Mouse (Mus musculus) mature B cell (primary cell): ENCODE data around the gene Pus3.
"Not testable (repeated sequence)": the region's sequence is repeated elsewhere in the genome, so short reads cannot be mapped to it uniquely, and the experiment has no call there.

ENCODE experiments used
- in situ Hi-C: fragments of 300-500 bp; cut with MboI; formaldehyde crosslinking; loops from 2 replicates; pipeline ENCODE4 v1.14.3; 2019

The Pus3 gene

DNA sequence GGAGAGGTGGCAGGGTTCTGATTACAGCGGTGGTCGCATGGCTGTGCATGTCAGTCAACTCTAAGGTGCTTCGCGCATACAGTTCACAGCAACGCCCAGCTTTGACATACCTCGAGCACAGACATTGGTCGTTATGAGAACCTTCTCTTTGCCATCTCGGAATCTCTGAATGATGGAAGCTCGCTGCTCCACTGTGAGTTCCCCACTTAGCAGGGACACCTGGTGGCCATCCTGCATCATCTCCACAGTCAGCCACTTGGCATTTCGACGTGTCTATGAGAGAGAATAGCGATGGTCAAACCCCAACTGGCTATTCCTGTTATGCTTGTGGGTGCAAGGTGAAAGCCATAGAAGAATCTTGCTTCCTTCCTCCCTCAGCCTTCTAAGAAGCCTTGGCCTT, 12.7 kb upstream of the Pus3 start:
- in situ Hi-C loops, result no loop called here

DNA sequence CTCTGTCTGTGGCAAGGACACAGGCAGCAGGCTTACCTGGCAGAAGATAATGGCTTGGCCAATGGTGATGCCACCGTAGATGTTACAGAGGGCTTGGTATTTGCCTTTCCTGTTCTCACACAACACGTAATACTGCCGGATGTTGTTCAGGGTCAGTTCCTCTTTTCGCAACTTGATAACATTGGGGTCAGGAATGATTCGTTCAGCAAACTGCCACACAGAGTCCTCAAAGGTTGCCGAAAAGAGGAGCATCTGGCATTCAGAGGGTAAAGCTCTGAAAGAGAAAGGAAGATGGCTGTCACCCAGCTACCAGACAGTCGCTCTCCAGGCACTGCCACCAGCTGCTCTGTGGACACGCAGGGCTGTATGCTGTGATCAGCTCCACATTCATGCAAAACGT, 11.7 kb upstream of the Pus3 start:
- in situ Hi-C loops, result no loop called here

DNA sequence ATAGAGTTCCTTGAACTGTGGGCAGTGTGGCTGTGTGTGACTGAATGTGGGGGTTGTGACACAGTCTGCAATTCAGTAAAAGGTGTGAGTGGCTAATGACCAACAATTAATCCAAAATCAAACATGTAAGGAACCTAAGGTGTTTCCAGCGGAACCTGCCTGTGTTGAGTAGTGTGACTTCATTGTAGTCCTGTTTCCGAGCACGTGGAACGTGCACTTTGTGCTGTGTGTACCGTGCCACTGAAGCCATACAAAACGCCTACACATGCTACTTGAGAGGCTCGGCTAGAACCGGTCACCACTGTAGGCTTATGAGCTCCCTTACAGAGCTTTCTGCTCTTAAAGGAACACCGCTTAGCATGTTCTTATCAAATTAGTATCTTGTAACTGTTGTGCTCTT, 9.9 kb upstream of the Pus3 start:
- in situ Hi-C loops, result no loop called here

DNA sequence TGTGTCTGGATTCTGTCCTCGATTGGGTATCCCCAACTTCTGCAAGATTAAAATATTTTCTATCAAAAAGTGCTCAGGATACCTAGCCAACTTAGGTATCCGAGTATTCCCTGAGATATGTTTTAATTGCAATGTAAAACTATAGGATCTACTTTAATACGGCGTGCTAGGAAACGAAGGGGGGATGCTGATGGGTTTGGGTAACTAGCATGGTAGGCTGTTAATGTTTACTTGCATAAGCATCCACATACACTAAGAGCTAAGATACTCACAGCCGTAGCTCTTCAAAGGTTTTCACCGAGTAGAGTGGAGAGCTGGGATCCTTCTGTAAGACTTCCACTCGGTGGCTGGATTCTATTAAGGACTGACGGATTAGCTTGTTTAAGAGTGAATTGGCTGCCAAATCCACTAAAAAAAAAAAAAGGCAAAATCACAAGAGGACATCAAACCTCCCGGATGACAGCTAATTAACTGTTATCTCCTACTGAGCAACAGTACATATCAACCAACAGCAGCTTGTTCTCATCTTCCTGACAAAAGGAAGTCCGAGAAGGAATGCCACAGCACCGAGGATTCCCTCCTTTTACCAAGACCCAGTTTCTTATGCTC, 1.8 kb upstream of the Pus3 start:
- in situ Hi-C loops, result loop anchor here (25.0 kb wide), 1 partner anchor 1181 kb away; the partner anchor contains the start of gene Chek1

DNA sequence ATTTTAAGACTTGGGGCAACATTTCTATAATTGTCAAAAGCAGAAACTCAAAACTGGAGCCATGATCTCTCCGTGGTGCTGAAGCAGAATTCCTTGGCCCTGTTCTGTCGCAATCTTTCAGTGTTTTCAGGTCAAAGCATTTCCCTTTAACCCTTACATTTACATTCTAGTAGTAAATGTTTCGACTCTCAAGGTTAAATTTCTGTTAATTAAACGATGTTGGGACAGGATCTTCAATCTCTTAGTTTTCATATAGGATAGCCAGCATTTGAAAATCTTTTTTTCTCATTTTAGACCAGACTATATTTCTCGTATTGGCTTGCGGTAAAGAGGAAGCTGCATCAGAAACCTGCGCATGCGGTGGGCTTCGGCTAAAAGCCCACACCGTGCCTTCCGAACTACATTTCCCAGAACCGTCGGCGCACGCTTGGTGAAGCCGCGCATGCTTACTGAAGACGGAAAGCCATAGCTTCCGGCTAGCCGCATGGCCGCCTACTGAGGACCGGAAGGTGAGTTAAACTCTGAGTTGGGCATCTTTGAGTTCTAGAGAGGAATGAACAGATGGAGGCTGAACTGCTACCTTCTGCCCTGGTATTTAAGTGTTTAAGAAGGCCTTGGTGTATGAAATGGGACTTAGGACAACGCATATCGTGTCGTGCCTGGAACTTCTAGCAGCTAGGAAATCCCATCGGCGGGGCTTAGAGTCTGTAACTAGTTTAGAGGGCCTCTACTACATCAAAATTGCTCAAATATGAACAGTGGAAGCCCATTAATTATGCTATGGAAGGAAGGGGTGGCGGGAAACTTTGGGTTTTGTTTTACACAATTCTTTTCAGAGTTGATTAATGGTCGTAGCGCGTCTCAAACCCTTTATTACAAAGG, 855 bp downstream of the Pus3 start:
- in situ Hi-C loops, result loop anchor here (25.0 kb wide), 1 partner anchor 1178 kb away; the partner anchor contains the start of gene Chek1

DNA sequence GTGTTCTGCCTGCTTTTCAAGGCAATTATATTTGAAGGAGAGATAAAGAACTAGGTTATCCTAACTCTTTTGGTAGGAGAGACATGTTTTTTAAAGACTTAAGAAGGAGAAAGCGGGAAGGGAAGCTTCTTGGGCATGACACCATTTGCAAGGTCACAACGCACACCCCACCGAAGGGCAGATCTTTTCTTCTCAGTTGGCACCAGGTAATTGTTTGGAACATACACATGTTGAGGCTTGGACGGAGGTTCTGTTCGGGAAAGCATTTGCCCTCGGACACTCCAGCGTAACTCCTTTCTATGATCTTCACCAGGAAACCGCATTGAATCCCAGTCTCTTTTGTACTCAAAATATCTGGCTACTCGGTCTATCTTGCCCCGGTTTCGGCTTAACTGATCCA, 2.7 kb downstream of the Pus3 start:
- in situ Hi-C loops, result loop anchor here (25.0 kb wide), 1 partner anchor 1176 kb away; the partner anchor contains the start of gene Chek1

DNA sequence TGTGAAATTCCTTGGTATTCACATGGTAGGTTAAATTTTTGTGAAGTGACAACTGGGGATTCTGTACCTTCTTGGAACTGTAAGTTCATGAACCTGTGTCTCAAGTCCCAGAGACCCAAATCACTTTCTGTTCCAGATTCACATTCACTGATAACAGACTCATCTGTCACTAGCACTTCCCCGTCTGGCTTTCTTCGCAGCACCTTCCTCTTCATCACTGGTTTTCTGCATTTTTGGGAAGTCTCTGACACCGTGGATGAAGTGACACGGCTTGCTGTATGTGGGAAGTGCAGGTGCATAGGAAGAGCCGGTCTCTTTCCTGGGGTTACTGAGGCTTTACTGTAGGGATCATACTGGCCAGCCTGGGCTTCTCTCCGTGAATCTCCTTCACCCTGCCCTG, 3.2 kb downstream of the Pus3 start:
- in situ Hi-C loops, result loop anchor here (25.0 kb wide), 1 partner anchor 1176 kb away; the partner anchor contains the start of gene Chek1

DNA sequence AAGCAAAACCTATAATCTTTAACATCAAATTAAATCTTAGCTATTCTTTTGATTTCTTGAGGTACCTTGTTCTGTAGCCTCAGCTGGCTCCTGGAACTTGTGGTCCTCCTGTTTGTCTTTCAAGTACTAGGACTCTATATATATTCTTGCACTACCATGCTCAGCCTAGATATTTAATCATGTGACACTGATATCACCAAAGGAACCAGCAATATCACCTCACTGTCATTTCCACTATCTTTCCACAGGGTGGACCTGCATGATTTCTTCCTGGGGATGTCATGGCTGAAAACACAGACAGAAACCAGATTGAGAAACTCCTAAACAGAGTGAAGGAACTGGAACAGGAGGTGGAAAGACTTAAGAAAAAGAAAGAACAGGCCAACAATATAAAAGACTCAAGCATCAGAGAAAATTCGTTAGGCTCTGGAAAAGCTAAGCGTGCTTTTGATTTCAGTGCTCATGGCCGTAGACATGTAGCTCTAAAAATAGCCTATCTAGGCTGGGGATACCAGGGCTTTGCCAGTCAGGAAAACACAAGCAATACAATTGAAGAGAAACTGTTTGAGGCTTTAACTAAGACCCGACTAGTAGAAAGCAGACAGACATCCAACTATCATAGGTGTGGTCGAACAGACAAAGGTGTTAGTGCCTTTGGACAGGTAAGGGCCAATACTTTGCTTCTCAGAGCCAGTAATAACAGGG, 6.3 kb downstream of the Pus3 start:
- in situ Hi-C loops, result loop anchor here (25.0 kb wide), 1 partner anchor 1173 kb away; the partner anchor contains the start of gene Chek1

DNA sequence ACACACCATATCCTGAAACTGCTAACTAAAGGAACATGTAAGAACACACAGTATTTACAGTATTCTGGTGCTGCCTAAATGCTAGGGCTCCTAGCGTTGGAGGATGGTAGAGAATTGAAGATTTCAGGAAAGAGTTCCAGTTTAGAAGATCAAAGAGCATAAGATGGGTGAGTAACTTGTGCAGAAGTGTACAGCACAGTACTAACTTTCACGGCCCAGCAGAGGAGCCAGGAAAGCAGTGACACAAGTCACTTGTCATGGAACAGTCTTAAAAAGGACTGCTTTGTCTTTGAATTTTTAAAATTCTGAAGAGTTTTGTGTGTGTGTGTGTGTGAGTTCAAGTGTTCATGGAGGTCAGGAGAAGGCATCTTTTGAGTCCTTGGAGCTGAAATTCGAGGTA, 9.6 kb downstream of the Pus3 start:
- in situ Hi-C loops, result loop anchor here (25.0 kb wide), 1 partner anchor 1169 kb away; the partner anchor contains the start of gene Chek1

DNA sequence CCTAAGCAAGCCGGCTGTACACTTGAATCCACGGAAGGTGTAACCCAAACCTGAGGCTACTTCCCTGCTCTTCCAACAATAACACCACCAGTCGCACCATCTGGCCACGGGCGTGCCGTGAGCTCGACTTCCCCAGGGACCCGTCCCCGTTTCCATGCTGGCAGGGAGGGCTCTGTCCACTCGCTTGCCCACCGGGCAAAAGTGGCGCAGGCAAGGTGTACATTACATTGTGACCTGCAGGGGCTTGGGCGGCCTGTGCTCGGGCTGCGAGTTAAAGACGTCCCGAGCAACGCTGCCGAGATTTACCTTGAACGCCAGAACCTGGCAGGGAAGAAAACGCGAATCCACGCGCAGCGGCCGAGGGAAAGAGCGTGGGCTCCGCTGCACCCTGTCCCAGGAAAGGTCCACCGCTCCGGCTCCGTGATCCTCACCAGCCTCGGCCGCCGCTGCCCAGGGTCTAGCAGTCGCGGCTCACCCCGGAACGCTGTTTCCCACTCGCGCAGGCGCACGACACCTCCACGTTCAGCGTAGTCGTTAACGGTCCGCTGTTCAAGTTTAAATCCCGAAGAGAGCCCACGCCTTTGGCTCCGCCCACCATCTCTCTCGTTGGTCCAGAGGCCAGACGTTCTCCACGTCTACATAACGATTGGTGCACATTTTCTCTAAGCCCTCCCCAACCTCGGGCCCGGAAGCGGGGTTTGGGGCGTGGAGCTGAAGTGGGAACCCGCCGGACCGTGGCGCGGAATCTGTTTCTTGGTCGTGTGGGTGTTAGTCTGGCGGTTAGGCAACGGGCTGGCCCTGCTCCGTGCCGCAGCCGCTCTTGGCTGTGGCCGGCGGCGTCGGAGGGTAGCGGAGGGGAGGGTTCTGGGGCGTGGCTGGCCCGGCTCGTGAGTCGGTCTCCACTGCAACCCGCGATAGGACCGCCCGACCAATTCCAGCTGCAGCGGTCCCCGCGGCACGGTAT, 11.5 kb downstream of the Pus3 start, which contains the start of the genes Pate2 and Hyls1:
Pate2 (plus strand) TSS at position 714 of the 964 bp plus-strand sequence.
Hyls1 (minus strand) TSS at position 828 of the 964 bp plus-strand sequence.
- in situ Hi-C loops, result loop anchor here (25.0 kb wide), 1 partner anchor 1167 kb away; the partner anchor contains the start of gene Chek1

DNA sequence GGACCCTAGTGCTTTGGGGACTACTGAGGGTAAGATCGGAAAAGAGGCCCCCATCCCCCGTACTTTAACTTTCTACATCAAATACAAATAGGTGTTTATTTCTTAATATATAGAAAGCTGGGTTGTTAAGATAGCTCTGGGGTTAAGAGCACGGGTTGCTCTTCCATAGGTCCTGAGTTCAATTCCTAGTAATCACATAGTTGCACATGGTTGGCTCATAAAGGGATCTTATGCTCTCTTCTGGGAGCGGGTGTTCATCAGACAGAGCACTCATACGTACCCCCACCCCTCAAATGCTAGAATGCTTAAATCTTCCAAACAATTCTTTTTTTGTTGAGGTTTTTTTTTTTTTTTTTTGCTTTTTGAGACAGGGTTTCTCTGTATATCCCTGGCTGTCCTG, 12.3 kb downstream of the Pus3 start:
- in situ Hi-C loops, result loop anchor here (25.0 kb wide), 1 partner anchor 1167 kb away; the partner anchor contains the start of gene Chek1

DNA sequence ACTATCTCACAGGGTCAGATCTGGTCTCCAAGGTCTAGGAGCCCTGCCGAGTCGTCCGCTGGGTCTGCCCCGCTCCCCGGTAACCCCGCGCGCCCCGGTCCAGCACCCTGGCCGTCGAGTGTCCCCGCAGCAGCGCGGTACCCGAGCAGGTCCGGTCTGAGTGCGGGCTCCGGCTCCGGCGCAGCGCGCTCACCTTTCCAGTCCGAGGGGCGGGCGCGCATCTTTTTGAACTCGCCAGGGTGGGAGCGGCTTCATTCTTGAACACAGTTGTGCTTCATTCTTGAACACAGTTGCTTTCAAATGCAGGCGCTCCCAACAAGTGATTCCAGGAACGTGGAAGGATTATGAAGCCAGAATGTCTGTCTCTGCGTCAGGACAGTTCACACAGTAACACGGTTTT, 16.0 kb downstream of the Pus3 start:
- in situ Hi-C loops, result loop anchor here (25.0 kb wide), 1 partner anchor 1163 kb away; the partner anchor contains the start of gene Chek1

DNA sequence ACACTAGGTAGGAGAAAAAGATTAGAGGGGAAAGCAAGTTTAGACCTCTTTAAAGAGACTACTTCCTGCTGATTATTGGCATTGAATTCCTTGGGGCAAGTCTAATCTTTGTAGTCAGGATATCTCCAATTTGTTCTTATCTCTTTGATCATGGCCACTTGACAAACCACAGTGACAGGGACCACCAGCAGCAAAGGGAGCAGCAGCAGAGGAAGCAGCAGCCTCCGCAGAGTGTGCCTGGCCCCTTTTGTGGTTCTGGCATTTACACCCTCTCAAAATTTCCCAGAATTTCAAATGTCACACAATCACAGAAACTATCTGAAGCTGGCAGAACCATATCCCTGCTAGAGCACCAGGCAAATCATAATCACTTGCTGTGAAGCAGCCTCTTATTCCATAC, 29.3 kb downstream of the Pus3 start:
- in situ Hi-C loops, result no loop called here

DNA sequence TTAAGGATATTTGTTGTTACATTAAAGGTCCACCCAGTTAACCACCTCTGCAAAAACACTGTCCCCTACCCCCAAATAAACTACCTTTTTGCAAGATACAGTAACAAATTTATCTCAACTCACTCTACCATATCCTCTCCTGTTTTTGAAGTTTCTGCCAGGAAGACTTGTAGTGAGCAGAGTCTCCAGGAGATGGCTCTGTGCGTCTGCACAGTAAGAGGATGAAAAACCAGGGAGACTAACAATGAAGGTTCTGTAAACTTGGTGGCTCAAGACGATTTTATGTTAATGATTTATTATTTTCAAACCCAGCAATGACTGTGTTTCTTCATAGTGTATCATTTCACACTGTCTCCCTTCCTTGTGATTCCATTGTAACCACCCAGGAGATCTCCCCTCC, 34.5 kb downstream of the Pus3 start:
- in situ Hi-C loops, result no loop called here

DNA sequence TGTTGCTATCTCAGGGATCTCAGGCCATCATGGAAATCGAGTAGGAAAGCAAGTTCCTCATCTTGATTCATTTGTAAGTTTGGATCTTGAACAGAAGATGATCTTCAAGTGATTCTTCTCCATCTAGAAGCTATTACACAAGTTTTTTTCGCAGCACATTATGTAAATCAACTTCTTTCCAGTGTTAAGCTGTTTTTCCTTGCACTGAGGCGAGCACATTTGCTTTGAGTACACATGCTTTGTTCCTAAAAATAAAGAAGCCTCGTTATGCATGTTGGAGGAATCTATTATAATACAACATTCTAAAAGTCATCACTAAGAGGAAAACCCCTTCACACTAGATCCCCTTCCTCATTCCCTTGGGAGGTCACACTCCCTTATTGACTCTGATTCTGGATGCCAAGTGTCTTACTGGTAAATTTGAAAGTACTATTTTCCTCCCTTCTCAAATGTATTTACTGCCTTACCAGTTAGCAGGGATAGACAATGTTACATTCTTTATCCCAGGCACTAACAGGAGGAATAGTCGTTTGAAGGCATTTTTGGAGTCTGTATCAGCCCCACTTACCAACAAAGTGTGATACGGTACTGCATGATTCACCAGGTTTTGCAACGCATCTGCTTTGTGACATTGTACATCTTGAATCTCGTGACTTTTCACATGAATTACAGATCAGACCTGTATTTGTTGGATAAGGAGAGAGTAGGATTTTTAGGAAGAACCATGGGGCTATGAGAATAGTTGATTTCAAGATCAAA, 49.4 kb downstream of the Pus3 start:
- in situ Hi-C loops, result no loop called here

DNA sequence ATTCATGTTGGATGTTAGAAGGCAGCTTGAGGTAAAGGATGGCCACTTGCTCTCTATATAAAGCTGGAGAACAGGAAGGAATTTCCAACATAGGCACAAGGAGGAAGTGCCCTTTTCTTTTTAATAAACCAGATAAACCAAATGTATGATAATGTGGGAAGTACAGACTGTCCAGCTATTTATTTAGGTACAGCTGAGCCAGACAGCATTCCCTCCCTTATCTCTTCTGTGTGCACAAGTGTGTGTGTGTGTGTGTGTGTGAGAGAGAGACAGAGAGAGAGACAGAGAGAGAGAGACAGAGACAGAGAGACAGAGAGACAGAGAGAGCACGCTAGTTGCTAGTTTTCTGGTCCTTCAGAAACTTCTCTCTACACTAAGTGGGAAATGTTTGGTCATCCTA, 53.4 kb downstream of the Pus3 start, which contains the start of gene Pate4:
Pate4 (minus strand) TSS at position 101 of the 400 bp plus-strand sequence.
- in situ Hi-C loops, result no loop called here

DNA sequence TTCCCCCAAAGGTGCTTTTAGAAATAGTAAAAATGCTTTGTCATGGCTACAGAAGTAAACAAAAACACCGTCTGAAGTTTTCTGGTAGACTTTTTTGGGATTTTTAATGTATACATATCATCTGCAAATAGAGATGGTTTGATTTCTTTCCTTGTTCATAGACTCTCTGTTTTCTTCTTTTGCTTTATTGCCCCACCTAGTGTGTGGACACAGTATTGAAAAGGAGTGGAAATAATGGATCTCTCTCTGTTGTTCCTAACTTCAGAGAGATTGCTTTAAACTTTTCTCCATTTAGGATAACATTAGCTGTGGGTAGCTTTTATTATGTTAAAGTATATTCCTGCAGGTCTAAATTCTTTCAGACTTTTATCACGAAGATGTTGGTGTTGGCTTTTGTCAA, 55.6 kb downstream of the Pus3 start:
- in situ Hi-C loops, result no loop called here

DNA sequence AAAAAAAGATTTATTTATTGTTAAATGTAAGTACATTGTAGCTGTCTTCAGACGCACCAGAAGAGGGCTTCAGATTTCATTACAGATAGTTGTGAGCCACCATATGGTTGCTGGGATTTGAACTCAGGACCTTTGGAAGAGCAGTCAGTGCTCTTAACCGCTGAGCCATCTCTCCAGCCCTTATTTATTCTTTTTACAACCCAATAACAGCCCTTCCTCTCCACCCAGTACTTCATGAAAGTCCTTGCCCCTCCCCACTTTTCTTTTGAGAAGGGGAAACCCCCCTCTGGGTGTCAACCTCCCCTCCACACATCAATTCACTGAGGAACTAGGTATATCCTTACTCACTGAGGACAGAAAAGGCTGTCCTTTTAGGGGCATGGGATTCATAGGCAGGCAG, 58.4 kb downstream of the Pus3 start:
- in situ Hi-C loops, result not testable (repeated sequence)
